Mouse (Mus musculus): Measurements from ENCODE around the gene Lelp1. TPM values are rescaled to one million over a fixed set of nuclear protein-coding genes. Genes with fewer than 3 reads are reported as not detected.

Lelp1 gene
- polyA plus RNA-seq, 1 experiment from 2014 or later, result not detected

DNA sequence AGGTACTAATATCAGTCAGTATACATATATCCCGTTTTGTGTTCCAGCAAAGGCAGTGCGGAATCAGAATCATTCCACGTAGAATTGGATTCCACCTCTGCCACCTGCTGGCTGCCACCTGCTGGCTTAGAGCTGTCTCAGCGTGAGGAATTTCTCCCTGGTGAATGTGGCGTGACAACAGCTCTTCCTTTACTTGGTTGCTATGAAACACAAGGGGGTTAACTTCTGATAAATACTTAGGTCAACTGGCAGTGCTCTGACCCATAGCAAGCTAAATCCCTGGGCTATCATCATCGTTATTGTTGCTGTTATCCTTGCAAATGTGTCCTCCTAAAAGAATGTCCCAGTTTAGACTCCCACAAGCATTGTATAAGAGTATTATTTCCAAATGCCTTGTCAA is 36.0 kb downstream of the Lelp1 start:
- H3K4me3 ChIP-seq, result no peak overlapping the region
- no peaks in the 10 kb centered on the region for H3K4me1 ChIP-seq (replicated peaks)
- 7% methylated on average over 6 of the region's 6 CpGs for WGBS
- no peak overlapping the region for H3K27ac ChIP-seq
- no peak overlapping the region for H3K4me2 ChIP-seq
- no peaks in the 10 kb centered on the region for H3K27me3 ChIP-seq
- no peak overlapping the region for H3K9ac ChIP-seq
- ATAC-seq (replicated peaks; ENCODE audit: insufficient number of reproducible peaks, insufficient read depth, low FRiP score, low read depth), result no peak
- H3K9me3 ChIP-seq (replicated peaks), result no peaks in the 10 kb centered on the region
- no peaks in the 10 kb centered on the region for H3K36me3 ChIP-seq

Other genes with a start within 250 kb of the Lelp1 start
- not detected in 2 replicates for gene Pglyrp3, start 128.2 kb downstream of the Lelp1 start, polyA plus RNA-seq (2015; fragmentation: Nextera tagmentation; extraction: Ambion mirVana)
- gene Lor, start 59.6 kb downstream of the Lelp1 start, polyA plus RNA-seq (2015; fragmentation: Nextera tagmentation; extraction: Ambion mirVana), result 0.77 and 1.00 TPM in 2 replicates
- not detected in 2 replicates for gene Prr9, start 18.8 kb downstream of the Lelp1 start, polyA plus RNA-seq (2015; fragmentation: Nextera tagmentation; extraction: Ambion mirVana)
- gene Sprr2a1, start 73.1 kb upstream of the Lelp1 start, polyA plus RNA-seq (2015; fragmentation: Nextera tagmentation; extraction: Ambion mirVana), result 0.20 and 0.56 TPM in 2 replicates
- gene Sprr2a2, start 73.2 kb upstream of the Lelp1 start, polyA plus RNA-seq (2015; fragmentation: Nextera tagmentation; extraction: Ambion mirVana), result 6.6 and 35.7 TPM in 2 replicates
- 0.64 and 2.6 TPM in 2 replicates for gene Sprr2a3, start 142.7 kb upstream of the Lelp1 start, polyA plus RNA-seq (2015; fragmentation: Nextera tagmentation; extraction: Ambion mirVana)
- not detected in 2 replicates for gene Sprr2b, start 173.9 kb upstream of the Lelp1 start, polyA plus RNA-seq (2015; fragmentation: Nextera tagmentation; extraction: Ambion mirVana)
- gene Sprr2d, start 196.4 kb upstream of the Lelp1 start, polyA plus RNA-seq (2015; fragmentation: Nextera tagmentation; extraction: Ambion mirVana), result not detected in 2 replicates
- gene Sprr2e, start 209.4 kb upstream of the Lelp1 start, polyA plus RNA-seq (2015; fragmentation: Nextera tagmentation; extraction: Ambion mirVana), result not detected in 2 replicates
- not detected in 2 replicates for gene Sprr2f, start 222.4 kb upstream of the Lelp1 start, polyA plus RNA-seq (2015; fragmentation: Nextera tagmentation; extraction: Ambion mirVana)
- not detected in 2 replicates for gene Sprr2h, start 242.9 kb upstream of the Lelp1 start, polyA plus RNA-seq (2015; fragmentation: Nextera tagmentation; extraction: Ambion mirVana)

Data from heart, embryonic 15.5 days (tissue).